Mouse (Mus musculus): ENCODE results near the gene Tm7sf3. TPM values are rescaled to one million over a fixed set of nuclear protein-coding genes. Genes with fewer than 3 reads are reported as not detected.
"Not testable (repeated sequence)": the region's sequence is repeated elsewhere in the genome, so short reads cannot be mapped to it uniquely, and the experiment has no call there.

Tm7sf3 gene
- polyA plus RNA-seq, 1 experiment from 2014 or later, result 39.8 TPM

DNA sequence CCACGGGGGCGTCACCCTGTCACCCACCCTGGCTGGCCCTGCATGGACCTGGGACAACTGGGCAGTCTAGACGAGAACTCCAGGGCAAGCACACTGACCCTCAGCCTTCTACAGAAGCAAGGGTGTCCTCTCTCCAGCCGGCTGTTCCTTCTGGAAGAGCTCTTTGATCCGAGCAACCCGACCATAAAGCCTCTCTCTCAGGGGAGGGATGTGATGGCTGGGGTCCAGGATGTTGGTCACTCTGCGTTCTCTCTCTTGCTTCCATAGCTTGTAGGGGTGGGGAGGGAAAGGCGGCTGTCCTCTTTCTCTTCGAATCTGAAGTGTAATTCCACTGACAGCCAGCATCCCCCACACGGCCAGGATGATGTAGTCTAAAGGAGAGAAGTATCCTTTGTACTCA, 39.0 kb downstream of the Tm7sf3 start:
- peaks cover 89% of the 10 kb centered on the region for H3K36me3 ChIP-seq
- 85% methylated on average over 10 of the region's 10 CpGs for WGBS
- no peak overlapping the region for H3K27ac ChIP-seq
- H3K4me3 ChIP-seq, result no peak overlapping the region
- no peaks in the 10 kb centered on the region for H3K9me3 ChIP-seq
- H3K4me1 ChIP-seq, result no peaks in the 10 kb centered on the region
- no peak overlapping the region for H3K4me2 ChIP-seq
- no peak for ATAC-seq (ENCODE audit: insufficient number of reproducible peaks, insufficient read depth, low FRiP score, low TSS enrichment, low read depth)
- no peaks in the 10 kb centered on the region for H3K27me3 ChIP-seq
- no peak overlapping the region for H3K9ac ChIP-seq

DNA sequence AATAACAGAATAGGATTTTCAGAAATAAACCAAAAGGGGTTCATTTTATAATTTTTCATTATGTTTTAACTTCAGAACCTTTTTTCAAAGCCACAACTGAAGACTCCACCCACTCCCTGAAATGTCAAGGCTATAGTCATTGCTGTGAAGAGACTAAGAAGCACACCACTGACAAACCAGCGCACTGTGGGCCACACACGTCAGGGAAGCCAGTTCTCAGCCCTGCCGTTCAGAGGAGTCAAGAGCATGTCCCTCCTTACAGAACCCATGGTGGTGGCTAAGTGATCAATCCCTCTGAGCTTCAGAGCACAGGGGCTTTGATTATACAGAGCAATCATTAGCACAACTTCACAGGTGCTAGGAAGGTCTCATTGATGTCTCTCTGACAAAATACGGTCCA, 40.0 kb downstream of the Tm7sf3 start:
- no peak overlapping the region for H3K4me2 ChIP-seq
- H3K4me3 ChIP-seq, result no peak overlapping the region
- no peak for ATAC-seq (ENCODE audit: insufficient number of reproducible peaks, insufficient read depth, low FRiP score, low TSS enrichment, low read depth)
- H3K36me3 ChIP-seq, result peaks cover 81% of the 10 kb centered on the region
- WGBS, result 88% methylated on average over 4 of the region's 4 CpGs
- H3K9me3 ChIP-seq, result no peaks in the 10 kb centered on the region
- no peaks in the 10 kb centered on the region for H3K4me1 ChIP-seq
- no peak overlapping the region for H3K9ac ChIP-seq
- no peak overlapping the region for H3K27ac ChIP-seq
- H3K27me3 ChIP-seq, result no peaks in the 10 kb centered on the region

DNA sequence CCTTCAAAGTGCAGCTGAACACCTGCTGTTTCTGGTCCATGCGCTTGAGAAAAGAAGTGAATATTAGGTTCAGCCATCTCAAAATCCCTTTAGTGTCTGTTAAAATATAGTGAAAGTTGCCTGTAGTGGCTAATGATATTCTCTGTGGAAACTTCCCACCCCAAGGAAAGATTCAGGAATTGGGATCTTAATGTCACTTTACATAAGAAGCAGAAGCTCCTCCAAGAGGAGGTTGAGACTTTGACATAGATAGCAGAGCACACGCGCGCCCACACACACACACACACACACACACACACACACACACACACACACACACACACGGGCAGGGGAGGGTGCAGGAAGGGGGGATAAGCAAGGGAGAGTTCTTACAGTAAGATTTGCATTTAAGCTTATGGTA, 57.5 kb downstream of the Tm7sf3 start:
- no peak for ATAC-seq (ENCODE audit: insufficient number of reproducible peaks, insufficient read depth, low FRiP score, low TSS enrichment, low read depth)
- Histone ChIP-seq H3K9me3 (no peaks in the 10 kb centered on the region), H3K27me3 (no peaks in the 10 kb centered on the region), H3K4me1 (0 out of 2 replicates have a peak, but pooled peaks cover 6% of the 10 kb centered on the region), H3K4me3 (no peak overlapping the region), H3K9ac (no peak overlapping the region), H3K27ac (no peak overlapping the region), H3K36me3 (peaks cover 43% of the 10 kb centered on the region), H3K4me2 (no peak overlapping the region)
- 86% methylated on average over 4 of the region's 5 CpGs for WGBS

- WGBS, result 73% methylated on average over 2 of the region's 2 CpGs
- H3K27me3 ChIP-seq, result no peaks in the 10 kb centered on the region
- no peak overlapping the region for H3K27ac ChIP-seq
- H3K9ac ChIP-seq, result no peak overlapping the region
- H3K4me3 ChIP-seq, result no peak overlapping the region
- no peaks in the 10 kb centered on the region for H3K9me3 ChIP-seq
- peaks cover 13% of the 10 kb centered on the region; the same call in 1 of the 2 replicates for H3K4me1 ChIP-seq
- H3K36me3 ChIP-seq, result peaks cover 26% of the 10 kb centered on the region
- no peak overlapping the region for H3K4me2 ChIP-seq
- ATAC-seq (ENCODE audit: insufficient number of reproducible peaks, insufficient read depth, low FRiP score, low TSS enrichment, low read depth), result no peak
These were observed 59.1 kb downstream of the Tm7sf3 start for GRCm38 (mm10) chr6:146583366-146584046.

- Histone ChIP-seq H3K4me2 (no peak overlapping the region), H3K27me3 (no peaks in the 10 kb centered on the region), H3K9ac (no peak overlapping the region), H3K27ac (no peak overlapping the region), H3K36me3 (peaks cover under 1% of the 10 kb centered on the region), H3K4me3 (no peak overlapping the region), H3K9me3 (no peaks in the 10 kb centered on the region), H3K4me1 (peaks cover 25% of the 10 kb centered on the region)
- 23% methylated on average over 2 of the region's 2 CpGs for WGBS
- no peak for ATAC-seq (ENCODE audit: insufficient number of reproducible peaks, insufficient read depth, low FRiP score, low TSS enrichment, low read depth)
These were observed 62.2 kb downstream of the Tm7sf3 start for GRCm38 (mm10) chr6:146580381-146580926.

- H3K27ac ChIP-seq, result peak overlapping the region; percentile 96
- ATAC-seq (ENCODE audit: insufficient number of reproducible peaks, insufficient read depth, low FRiP score, low TSS enrichment, low read depth), result no peak
- peak overlapping the region; percentile 70 for H3K4me2 ChIP-seq
- peaks cover 30% of the 10 kb centered on the region for H3K4me1 ChIP-seq
- no peaks in the 10 kb centered on the region for H3K9me3 ChIP-seq
- 8% methylated on average over 7 of the region's 7 CpGs for WGBS
- peak overlapping the region; percentile 92 for H3K4me3 ChIP-seq
- 0 out of 2 replicates have a peak, but pooled peaks cover 5% of the 10 kb centered on the region for H3K36me3 ChIP-seq
- H3K9ac ChIP-seq, result peak overlapping the region; percentile 96
- H3K27me3 ChIP-seq, result no peaks in the 10 kb centered on the region
These were observed 64.0 kb downstream of the Tm7sf3 start for GRCm38 (mm10) chr6:146578586-146578985.

DNA sequence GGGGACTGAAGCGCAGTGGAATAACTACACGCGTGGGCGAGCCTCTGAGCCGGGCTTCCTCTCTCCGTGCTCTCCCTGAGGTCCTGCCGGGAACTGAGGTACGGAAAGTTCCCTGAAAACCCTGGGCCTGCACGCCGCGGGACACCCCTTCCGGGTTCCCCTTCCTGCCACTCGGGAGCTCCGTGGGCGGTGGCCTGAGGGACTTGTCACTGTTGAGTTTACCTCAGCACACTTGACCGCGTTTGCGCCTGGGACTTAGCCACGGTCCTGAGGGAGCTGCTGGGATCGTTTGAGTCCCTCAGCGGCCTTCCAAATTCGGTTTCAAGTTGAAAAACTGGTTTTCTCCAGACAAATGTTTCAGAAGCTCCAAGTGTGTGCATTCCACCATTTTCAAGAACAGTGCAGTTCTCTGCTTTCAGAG, 64.5 kb downstream of the Tm7sf3 start:
- Histone ChIP-seq H3K9me3 (no peaks in the 10 kb centered on the region), H3K9ac (peak overlapping the region; percentile 96)
- under 1% methylated on average over 22 of the region's 22 CpGs for WGBS

DNA sequence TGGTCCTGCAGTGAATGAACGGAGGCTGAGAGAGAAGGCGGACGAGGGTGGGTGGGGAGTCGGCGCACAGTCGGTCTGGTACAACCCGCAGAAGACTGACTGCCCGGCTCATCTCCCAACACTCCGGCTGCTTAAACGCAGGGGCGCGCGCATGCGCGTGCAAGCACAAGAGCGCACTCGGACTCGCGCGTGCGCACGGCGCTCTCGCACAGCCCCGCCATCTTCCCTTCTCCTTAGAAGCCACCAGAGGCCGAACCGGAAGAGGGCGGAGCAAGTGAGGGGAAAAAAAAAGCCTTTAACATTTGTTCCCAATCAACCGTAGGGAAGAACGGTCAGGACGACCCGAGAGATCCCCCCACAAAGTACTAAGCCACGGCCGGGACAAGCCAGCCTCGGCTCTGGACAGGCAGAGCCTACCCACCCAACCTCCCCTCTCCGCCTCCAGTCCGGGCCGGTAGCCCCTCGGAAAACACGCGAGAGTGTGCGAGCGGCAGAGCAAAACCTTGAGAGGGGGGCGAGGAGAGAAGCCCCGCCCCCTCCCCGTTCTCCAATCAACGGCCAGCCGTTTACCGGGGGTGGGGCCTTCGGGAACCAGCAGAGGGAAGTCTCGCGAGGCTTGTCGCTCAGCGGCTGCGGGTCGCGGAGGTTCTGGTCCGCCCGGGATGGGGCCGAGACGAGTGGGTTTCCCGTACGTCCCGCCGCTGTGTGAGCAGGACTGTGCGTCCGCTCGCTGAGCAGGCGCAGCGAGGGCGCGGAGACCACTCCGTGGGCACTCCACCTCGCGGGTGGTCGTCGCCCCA, 65.1 kb downstream of the Tm7sf3 start, which contains the start of gene Ints13:
TSS of gene Ints13 (minus strand) at position 526 of the 800 bp plus-strand sequence.
- 0 out of 2 replicates have a peak, but pooled peaks cover 5% of the 10 kb centered on the region for H3K36me3 ChIP-seq
- peak within 1 kb of the TSS; percentile 92 for H3K4me3 ChIP-seq
- no peaks in the 10 kb centered on the region for H3K9me3 ChIP-seq
- ATAC-seq (ENCODE audit: insufficient number of reproducible peaks, insufficient read depth, low FRiP score, low TSS enrichment, low read depth), result peak; percentile 94
- peaks cover 25% of the 10 kb centered on the region for H3K4me1 ChIP-seq
- H3K4me2 ChIP-seq, result peak within 1 kb of the TSS; percentile 70
- under 1% methylated on average over 77 of the region's 77 CpGs for WGBS
- H3K27me3 ChIP-seq, result no peaks in the 10 kb centered on the region
- peak within 1 kb of the TSS; percentile 96 for H3K27ac ChIP-seq
- H3K9ac ChIP-seq, result peak within 1 kb of the TSS; percentile 96

More for the DNA sequence above, 64.5 kb downstream of the Tm7sf3 start:
- ATAC-seq (ENCODE audit: insufficient number of reproducible peaks, insufficient read depth, low FRiP score, low TSS enrichment, low read depth), result peak; percentile 48
- Histone ChIP-seq H3K4me1 (peaks cover 30% of the 10 kb centered on the region), H3K4me2 (peak overlapping the region; percentile 70), H3K36me3 (0 out of 2 replicates have a peak, but pooled peaks cover 5% of the 10 kb centered on the region), H3K4me3 (peak overlapping the region; percentile 92), H3K27ac (peak overlapping the region; percentile 96), H3K27me3 (no peaks in the 10 kb centered on the region)

- Histone ChIP-seq H3K4me3 (peak within 1 kb of the TSS; percentile 92), H3K36me3 (0 out of 2 replicates have a peak, but pooled peaks cover 5% of the 10 kb centered on the region), H3K9ac (peak within 1 kb of the TSS; percentile 96), H3K9me3 (no peaks in the 10 kb centered on the region), H3K27ac (peak within 1 kb of the TSS; percentile 96), H3K4me1 (peaks cover 25% of the 10 kb centered on the region), H3K27me3 (no peaks in the 10 kb centered on the region), H3K4me2 (peak within 1 kb of the TSS; percentile 70)
- no peak for ATAC-seq (ENCODE audit: insufficient number of reproducible peaks, insufficient read depth, low FRiP score, low TSS enrichment, low read depth)
- WGBS, result under 1% methylated on average over 13 of the region's 13 CpGs
These were observed 65.7 kb downstream of the Tm7sf3 start, which contains the start of gene Fgfr1op2 for GRCm38 (mm10) chr6:146576903-146577302. Gene Fgfr1op2, plus strand, starts transcription at chr6:146577203.

- Histone ChIP-seq H3K4me1 (peaks cover 19% of the 10 kb centered on the region), H3K27me3 (no peaks in the 10 kb centered on the region), H3K9me3 (no peaks in the 10 kb centered on the region), H3K36me3 (peaks cover 12% of the 10 kb centered on the region), H3K9ac (no peak overlapping the region), H3K4me3 (no peak overlapping the region), H3K4me2 (no peak overlapping the region), H3K27ac (no peak overlapping the region)
- ATAC-seq (ENCODE audit: insufficient number of reproducible peaks, insufficient read depth, low FRiP score, low TSS enrichment, low read depth), result no peak
These were observed 70.6 kb downstream of the Tm7sf3 start for GRCm38 (mm10) chr6:146572073-146572472.

DNA sequence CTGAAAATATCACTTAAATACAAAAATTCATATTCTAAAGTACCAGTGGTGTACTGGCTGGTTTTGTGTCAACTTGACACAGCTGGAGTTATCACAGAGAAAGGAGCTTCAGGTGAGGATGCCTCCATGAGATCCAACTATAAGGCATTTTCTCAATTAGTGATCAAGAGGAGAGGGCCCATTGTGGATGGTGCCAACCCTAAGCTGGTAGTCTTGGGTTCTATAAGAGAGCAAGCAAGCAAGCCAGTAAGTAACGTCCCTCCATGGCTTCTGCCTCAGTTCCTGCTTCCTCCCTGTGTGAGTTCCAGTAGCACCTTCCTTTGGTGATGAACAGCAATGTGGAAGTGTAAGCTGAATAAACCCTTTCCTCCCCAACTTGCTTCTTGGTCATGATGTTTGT, 80.2 kb downstream of the Tm7sf3 start:
- not testable (repeated sequence) for H3K4me2 ChIP-seq; H3K27me3 ChIP-seq; H3K27ac ChIP-seq; ATAC-seq (ENCODE audit: insufficient number of reproducible peaks, insufficient read depth, low FRiP score, low TSS enrichment, low read depth); H3K9ac ChIP-seq; H3K4me3 ChIP-seq; H3K4me1 ChIP-seq; H3K9me3 ChIP-seq
- 88% methylated on average over 1 of the region's 1 CpGs for WGBS
- peaks cover 56% of the 10 kb centered on the region for H3K36me3 ChIP-seq

Measured in embryonic facial prominence, embryonic 13.5 days (tissue).